Mouse (Mus musculus) right cerebral cortex, postnatal 25 days (tissue): ENCODE measurements at regions not wholly inside any gene's neighbourhood (a gene's known extent, or its start where the extent isn't known, plus 50 kb on each side); places are given as distances from the start of the nearest gene placed in this dataset.

Experiments used
- DNase-seq: peaks from one replicate; pipeline ENCODE4 v3.0.0; 2022

DNA sequence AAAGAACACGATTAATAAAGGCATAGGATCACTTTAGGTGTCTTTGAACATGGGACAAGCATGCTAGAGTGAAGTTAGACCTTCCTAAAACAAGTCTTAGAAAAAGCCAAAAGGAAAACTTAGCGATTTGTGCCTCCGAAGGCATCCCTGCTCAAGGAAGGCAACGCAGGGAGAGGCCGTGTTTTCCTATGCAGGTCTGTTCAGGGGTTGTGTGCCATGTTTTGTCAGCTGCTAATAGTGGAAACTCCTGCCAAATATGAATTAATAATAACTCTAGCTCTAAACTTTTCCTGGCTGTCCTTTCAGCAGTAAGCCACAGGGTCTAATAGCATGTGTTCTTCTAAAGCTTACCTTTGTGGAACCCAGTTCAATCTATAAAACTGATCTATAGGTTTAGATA is 168.4 kb upstream of the Ccdc122 start:
- no peak for DNase-seq

- DNase-seq = no peak
These were observed 171.9 kb upstream of the Ccdc122 start for GRCm38 (mm10) chr14:76864664-76865063.

DNA sequence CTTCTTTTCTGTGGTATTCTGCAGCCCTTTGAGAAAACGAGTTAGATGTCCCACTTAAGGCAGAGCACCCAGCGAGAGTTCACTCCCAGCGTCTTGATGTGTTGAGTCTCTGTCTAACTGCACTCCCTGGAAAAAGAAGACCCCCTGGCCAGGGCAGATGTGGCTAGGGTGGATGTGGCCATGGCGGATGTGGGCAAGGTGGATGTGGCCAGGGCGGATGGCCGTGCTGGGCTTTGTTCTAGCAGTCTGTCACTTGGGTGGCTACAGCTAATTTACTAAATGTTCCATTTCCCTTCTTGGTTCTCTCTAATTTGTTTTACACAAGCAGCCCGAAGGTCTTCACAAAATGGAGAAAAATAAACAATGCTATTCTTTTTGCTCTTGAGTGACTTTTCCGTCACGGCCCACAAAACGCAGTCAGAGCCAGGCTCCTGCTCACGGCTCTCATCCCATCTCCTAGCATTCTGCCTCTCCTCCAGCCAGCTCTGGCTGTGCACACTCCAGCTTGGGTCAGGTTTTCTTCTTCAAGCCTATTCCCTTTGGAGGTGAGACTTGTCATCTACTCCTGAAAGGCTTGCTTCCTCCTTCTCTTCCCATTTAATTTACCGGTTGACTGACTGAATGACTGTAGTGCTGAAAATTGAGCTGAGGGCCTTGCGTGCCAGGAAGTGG is 173.4 kb upstream of the Ccdc122 start:
- no peak for DNase-seq

DNA sequence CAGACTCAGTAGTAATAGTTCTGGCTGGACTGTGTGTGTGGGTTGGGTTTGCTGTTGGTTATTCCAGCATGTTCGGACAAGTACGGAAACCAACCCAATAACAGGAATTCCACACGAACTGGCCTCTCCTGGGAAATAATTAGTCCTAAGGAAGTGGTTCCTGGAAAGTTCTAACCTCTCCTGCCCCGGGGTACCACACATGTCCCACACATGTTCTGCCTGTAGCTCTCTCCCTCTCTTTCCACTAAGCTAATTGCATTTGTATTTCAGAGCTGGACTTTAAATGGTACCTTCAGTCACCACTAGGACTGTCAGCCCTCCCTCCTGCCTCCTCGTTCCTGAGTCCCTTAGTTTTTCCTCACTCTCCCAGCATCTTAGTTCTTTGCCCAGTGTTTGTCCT is 178.2 kb upstream of the Ccdc122 start:
- no peak for DNase-seq

GRCm38 (mm10) chr14:76857196-76857773 is 179.3 kb upstream of the Ccdc122 start:
- DNase-seq = no peak

- DNase-seq = no peak
These were observed 180.0 kb upstream of the Ccdc122 start for GRCm38 (mm10) chr14:76856591-76856990.

DNA sequence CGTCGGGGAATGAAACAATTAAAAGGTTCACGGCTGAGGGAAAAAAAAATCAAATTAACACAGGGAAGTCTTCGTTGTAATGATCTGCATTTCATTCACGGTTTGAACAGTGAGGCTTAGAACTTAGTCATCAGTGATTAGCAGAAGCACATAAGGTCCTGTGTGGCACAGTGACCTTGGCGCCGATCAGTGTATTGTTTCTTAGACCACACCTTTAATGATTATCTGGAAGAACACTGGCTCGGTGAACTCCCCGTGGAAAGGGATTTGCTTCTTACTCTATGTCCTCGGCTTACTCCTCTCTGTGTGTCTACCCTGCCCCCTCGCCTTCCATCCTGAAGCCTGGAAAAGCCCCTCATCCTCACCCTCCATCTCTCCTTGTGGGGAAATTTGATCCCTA is 181.6 kb upstream of the Ccdc122 start:
- no peak for DNase-seq

DNA sequence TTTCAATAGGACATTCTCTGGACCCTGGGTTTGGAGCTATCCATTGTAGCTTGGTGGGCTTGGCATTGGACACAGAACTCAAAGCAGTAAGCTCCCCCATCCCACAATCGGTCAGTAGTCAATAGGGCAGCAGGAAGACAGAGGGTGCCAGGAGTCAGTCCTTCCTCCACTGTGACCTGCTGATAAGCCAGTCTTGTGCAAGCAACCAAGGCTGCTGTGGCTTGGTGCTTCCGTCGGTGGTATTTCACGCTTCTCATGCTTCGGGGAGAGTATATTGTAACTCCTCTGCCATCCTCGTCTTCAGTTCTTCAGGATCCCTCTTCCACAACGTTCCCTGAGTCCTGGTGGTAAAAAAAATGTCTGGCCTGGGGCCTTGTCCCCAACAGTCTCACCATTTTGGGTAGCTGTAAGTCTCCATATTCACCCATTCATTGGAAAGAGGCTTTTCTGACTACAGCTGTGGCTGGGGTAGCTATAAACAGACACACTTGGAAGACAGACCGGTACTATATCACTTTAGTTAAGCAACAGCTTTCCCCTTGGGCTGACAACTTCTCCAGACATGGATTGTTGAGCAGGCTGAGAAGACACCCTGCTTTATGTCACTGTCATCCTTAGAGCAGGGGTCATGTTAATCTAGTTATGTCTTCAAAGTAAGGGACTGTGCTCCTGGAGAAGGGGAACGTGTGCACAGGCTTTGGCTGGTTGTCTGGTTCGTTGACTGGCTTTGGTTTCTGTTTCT is 184.9 kb upstream of the Ccdc122 start:
- no peak for DNase-seq

GRCm38 (mm10) chr14:76850641-76851040 is 185.9 kb upstream of the Ccdc122 start:
- DNase-seq = no peak

DNA sequence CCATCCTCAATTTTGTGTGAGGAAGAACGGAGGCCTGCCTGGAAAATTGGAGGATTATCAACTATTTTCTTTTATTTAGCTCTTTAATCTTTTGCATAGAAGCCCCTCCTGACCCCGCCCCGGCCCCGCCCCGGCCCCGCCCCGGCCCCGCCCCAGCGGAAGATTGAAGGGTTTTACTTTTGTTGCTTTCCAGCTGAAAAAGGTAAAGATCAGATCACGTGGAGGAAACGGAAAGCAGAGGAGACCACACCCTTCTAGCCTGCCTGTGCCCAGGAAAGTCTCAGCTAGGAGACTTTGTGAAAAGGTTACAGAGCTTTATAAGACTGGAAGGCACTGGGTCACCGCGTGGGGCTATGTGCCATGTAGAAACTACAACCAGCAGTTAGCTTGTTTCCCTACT is 186.5 kb upstream of the Ccdc122 start:
- DNase-seq = no peak

GRCm38 (mm10) chr14:76849636-76850035 is 186.9 kb upstream of the Ccdc122 start:
- DNase-seq = no peak

DNA sequence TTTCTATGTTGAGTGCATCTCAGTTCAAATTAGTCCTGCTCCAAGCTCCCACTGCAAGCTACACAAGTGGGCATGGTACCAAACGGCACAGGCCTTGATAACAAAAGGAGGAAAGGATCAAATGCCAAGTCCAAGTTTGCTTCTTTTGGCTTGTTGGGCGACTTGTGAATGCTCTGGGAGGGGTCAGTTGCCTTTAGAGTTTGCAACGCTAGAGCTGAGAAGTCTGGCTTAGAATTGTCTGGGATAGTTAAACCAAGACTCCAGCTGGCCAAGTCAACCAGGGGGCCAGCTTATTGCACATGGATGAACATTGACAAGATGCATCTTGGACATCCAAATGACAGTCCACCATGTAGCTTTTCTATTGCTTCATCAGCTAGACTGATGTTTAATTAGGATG is 187.5 kb upstream of the Ccdc122 start:
- DNase-seq = no peak

DNA sequence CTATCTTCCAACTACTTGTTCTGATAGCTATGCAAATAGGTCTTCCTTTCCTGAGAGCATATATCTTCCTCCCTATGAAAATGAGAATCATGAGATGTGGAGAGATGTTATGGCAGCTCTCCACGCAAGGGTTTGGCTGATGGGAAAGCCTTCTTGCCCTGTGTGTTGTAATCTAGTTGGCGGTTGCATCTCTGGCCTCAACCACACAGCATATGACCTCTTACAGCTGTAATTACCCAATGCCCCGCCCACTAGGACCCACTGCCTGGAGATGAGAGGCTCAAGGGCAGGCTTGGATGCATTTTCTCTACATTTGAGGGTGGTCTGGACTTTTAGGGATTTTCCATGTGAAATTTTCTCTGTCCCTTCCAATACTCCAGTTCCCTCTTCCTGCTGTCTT is 190.9 kb upstream of the Ccdc122 start:
- DNase-seq = no peak

DNA sequence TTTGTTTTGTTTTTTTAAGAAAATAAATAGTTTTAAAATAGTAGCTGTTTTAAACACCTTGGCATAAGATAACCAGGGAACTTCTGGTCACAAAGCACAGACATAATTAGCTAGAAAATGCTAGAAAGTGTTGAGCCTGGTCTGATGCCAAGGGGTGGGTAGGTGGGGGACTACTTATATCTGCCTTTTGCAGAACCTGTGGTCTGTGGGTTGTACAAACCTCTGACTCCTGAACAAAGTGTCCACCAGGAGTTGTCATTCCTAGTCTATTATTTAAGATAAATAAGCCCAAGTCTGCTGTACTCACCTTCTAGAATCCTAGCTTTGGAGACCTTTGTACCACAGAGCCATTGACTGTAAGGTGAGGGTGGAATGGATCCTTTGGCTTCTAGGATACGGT is 191.9 kb upstream of the Ccdc122 start:
- no peak for DNase-seq

- DNase-seq = no peak
These were observed 198.9 kb upstream of the Ccdc122 start for GRCm38 (mm10) chr14:76837583-76838220.

- no peak for DNase-seq
These were observed 199.6 kb upstream of the Ccdc122 start for GRCm38 (mm10) chr14:76836926-76837516.

DNA sequence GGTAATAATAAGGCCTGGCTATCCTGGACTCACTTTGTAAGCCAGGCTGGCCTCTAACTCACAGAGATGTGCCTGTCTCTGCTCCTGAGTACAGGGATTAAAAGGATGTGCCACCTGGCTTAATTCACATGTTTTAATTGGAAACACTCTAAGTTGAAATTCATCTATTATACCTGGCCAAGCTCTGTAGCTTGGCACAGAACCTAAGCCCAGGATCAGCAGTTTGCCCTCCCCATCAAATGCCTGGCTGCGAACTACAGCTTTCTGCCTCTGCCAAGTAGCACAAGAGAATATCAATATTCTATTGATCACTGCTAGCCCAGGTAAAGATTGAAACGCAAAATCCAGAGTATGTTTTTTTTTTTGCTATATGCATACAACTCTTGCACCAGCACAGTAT is 200.3 kb upstream of the Ccdc122 start:
- DNase-seq = no peak

DNA sequence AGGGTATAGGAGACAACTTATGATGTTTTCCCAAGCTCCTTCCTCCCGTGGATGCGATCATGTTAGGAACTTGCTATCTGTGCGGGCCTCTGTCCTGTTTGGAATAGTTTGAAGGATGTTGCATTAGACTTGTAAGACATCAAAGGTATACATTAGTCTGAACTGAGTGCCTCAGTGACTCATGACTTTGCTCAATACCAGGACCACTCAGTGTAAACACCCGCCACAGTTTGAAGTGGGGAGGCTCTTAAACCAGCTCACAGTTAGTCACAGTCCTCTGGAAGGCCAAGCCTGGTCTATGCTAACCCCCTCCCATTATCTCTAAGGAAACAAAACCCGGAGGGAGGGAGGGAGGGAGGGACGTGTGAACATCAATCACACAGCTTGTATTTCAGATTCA is 202.5 kb upstream of the Ccdc122 start:
- no peak for DNase-seq

- no peak for DNase-seq
These were observed 207.4 kb upstream of the Ccdc122 start for GRCm38 (mm10) chr14:76829161-76829510.

- DNase-seq = no peak
These were observed 208.0 kb upstream of the Ccdc122 start for GRCm38 (mm10) chr14:76828453-76829160.

DNA sequence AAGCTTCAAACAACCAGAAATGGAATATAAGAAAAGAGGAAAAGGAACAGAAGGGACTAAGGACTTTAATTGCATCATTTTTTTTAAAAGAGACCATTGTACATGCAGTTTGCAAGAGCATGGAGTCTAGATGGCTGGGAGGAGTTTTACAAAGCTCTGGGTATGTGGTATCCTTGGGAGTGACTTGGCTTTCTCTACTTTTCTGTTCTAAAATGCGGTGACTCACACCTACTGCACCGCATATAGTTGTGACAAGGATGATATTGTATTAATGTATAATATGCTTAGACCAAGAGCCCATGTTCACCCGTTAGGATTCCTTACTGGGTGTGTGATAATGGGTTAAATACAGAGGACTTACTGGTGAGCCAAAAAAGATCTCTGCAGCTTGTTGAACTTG is 212.5 kb upstream of the Ccdc122 start:
- no peak for DNase-seq

- no peak for DNase-seq
These were observed 213.7 kb upstream of the Ccdc122 start for GRCm38 (mm10) chr14:76822766-76823325.

GRCm38 (mm10) chr14:76821892-76822291 is 214.7 kb upstream of the Ccdc122 start:
- DNase-seq = no peak
